Mouse (Mus musculus) spleen, adult 2 months (tissue): ENCODE results near the gene Csnk1e.

Experiments used
- CTCF ChIP-seq: fragments of 200-500 bp; IDR thresholded peaks from 2 replicates; pipeline ENCODE4 v1.5.1; 2011; ENCODE audit warnings: mild to moderate bottlenecking, inconsistent platforms; ENCODE audit not compliant: insufficient read depth, insufficient read length, insufficient replicate concordance; ENCODE audit errors: extremely low read depth
- POLR2A ChIP-seq: fragments of 200-500 bp; IDR thresholded peaks from 2 replicates; pipeline ENCODE4 v1.6.1; 2011; ENCODE audit warnings: low read depth, low read length, inconsistent platforms

DNA sequence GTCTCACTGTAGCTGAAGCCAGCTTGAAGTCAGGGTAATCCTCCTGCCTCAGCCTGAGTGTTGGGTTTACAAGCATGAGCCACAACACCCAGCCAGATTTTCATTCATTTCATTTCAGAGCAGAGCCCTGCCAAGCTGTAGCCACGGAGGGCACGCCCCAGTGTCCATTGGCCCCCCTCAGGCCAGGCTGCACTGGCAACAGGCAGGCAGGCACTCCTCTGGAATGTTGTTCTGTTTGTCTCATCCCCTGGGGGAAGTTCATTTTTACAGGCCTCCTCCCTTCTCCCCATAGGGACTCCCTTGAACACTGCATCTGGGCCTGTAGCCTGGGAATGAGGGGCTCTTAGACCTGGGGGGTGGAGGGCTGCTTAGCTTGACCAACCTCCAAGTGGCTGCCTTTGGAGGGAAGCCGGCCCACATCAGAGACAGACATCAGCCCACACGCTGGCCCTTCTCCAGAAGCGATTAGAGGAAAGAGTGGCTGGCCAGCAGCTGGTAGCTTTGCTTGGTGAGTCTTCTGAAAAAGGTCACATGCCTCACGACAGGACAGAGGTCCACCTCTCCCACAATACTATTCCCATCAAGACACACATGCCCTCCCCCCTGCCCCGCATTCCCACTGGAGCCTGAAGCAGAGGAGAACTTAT is 63.8 kb downstream of the Csnk1e start:
- no peak for TF ChIP-seq POLR2A
- TF ChIP-seq CTCF, result no peak
